Mouse (Mus musculus) spleen, adult 2 months (tissue): ENCODE results near the gene Zfp94. TPM values are rescaled to one million over a fixed set of nuclear protein-coding genes. Genes with fewer than 3 reads are reported as not detected.

Experiments
- DNase-seq, 2 experiments: peaks; one replicate each; pipeline versions ENCODE4 v3.0.0 to v3.0.0-alpha.2; 2012 to 2021; ENCODE audit warnings: low spot score in 2 of 2, low read depth in 1 of 2
- H3K27ac ChIP-seq: fragments of 200-500 bp; 2 replicates; pipeline ENCODE4 v1.5.1; 2012; ENCODE audit warnings: low read length, inconsistent platforms; ENCODE audit not compliant: insufficient read depth
- H3K27me3 ChIP-seq: fragments of 200-500 bp; 2 replicates; pipeline ENCODE4 v1.6.1; 2012; ENCODE audit warnings: mild to moderate bottlenecking, moderate library complexity, low read length, inconsistent platforms; ENCODE audit not compliant: control insufficient read depth, insufficient read depth
- H3K36me3 ChIP-seq: fragments of 200-500 bp; 2 replicates; pipeline ENCODE4 v1.6.1; 2012; ENCODE audit warnings: mild to moderate bottlenecking, low read length, inconsistent platforms; ENCODE audit not compliant: control insufficient read depth, insufficient read depth
- H3K4me1 ChIP-seq: fragments of 200-500 bp; 2 replicates; pipeline ENCODE4 v1.6.1; 2011; ENCODE audit warnings: inconsistent platforms; ENCODE audit not compliant: control insufficient read depth, insufficient read depth, insufficient read length
- H3K4me3 ChIP-seq: fragments of 200-500 bp; 2 replicates; pipeline ENCODE4 v1.5.1; 2011; ENCODE audit warnings: mild to moderate bottlenecking, inconsistent platforms; ENCODE audit not compliant: insufficient read depth, insufficient read length; ENCODE audit errors: extremely low read depth
- CTCF ChIP-seq: fragments of 200-500 bp; IDR thresholded peaks from 2 replicates; pipeline ENCODE4 v1.5.1; 2011; ENCODE audit warnings: mild to moderate bottlenecking, inconsistent platforms; ENCODE audit not compliant: insufficient read depth, insufficient read length, insufficient replicate concordance; ENCODE audit errors: extremely low read depth
- POLR2A ChIP-seq: fragments of 200-500 bp; IDR thresholded peaks from 2 replicates; pipeline ENCODE4 v1.6.1; 2011; ENCODE audit warnings: low read depth, low read length, inconsistent platforms
- whole genome bisulfite sequencing: fragments of 180-500 bp; shearing (Covaris S2); methylation state at CpG from one replicate; pipeline ENCODE4 v1.1.7; 2018; 5-methylcytosine and 5-hydroxymethylcytosine counted together
- polyA plus RNA-seq: library from polyadenylated mRNA; depleted of rRNA; stranded (reverse); fragments of >200 nt; gene quantifications from 2 replicates; pipeline ENCODE4 v1.2.3, GENCODE M21; 2012

Zfp94 gene
- polyA plus RNA-seq, 1 experiment = 6.5 TPM

GRCm38 (mm10) chr7:24318942-24319341, 2.5 kb upstream of the Zfp94 start:
- Histone ChIP-seq H3K4me1 (peaks cover 10% of the 10 kb centered on the region; the same call in 1 of the 2 replicates), H3K27me3 (no peaks in the 10 kb centered on the region), H3K36me3 (no peaks in the 10 kb centered on the region), H3K27ac (peak overlapping the region; percentile 6; the same call in 1 of the 2 replicates), H3K4me3 (no peak overlapping the region)
- TF ChIP-seq POLR2A = no peak
- TF ChIP-seq CTCF = no peak
- WGBS = 18% methylated on average over 6 of the region's 6 CpGs
- no peak for DNase-seq

DNA sequence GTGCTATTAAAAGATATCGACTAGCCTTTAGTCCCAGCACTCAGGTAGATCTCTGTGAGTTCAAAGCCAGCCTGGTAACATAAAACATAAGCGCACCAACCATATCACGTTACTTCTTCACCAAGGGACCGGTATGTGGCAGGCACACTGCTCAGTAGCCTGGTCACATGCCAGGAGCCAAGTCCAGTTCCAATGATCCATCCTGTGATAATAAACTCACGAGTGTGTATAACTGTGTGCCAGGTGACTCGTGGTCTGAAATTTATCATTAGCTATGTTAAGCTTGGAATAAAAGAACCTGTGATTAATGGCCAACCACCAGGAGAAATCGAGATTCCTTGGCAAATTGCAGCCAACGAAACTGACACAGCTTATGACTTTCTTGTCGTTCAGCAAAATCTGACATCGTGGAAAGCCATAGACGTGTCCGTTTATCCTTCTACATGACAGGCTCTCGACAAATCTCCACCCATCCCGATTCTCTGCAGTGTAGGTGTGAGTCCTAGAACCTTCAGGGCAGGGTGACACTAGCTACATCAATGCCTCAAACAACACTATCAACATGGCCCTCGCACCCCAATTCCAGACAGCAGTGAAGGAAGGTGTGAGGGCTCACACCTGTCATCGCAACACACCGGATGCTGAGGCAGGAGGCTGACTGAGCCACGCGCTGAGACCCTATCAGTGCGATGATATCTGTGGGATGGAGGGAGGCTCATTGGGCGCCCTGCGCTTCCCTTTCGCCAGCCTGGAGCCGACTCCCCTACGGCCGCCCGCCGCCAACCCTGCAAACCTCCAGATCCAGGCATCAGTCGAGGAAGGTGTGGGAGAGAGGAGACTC, 520 bp downstream of the Zfp94 start:
- Histone ChIP-seq H3K36me3 (peaks cover 7% of the 10 kb centered on the region), H3K27me3 (no peaks in the 10 kb centered on the region), H3K4me1 (peaks cover 10% of the 10 kb centered on the region; the same call in 1 of the 2 replicates), H3K27ac (peak overlapping the region; percentile 53), H3K4me3 (peak overlapping the region; percentile 73)
- 32% methylated on average over 29 of the region's 29 CpGs for WGBS
- TF ChIP-seq CTCF (no peak), POLR2A (no peak)
- no peak for DNase-seq

DNA sequence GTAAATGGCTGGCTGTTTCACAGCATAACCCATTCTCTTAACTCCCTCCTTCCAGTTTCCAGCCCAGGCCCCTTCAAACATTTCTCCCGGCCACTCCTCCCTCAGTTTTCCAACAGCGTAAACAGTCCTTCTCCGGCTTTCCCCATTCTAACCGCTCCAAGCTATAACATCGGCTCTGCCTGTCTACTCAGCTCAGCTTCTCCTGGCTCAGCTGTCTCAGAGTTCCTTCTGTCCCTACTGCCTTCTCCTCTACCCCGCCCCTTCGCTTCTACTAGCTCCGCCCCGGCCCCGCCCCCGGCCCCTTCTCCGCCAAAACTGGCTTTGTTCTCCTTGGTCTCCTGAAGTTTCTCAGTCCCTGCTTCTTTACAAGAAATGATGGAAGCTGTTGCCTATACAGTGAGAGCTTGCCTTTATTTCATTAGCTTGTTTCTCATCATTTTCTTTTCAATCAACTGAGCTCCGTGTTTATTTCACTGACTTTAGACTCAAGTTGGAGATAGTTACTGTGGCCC, 15.6 kb downstream of the Zfp94 start, which contains the start of gene Zfp61:
TSS of gene Zfp61 (minus strand) at position 462 of the 512 bp plus-strand sequence.
- DNase-seq = no peak
- no peak for TF ChIP-seq CTCF
- no peak for TF ChIP-seq POLR2A
- H3K27me3 ChIP-seq = no peaks in the 10 kb centered on the region
- 10% methylated on average over 13 of the region's 13 CpGs for WGBS
- 0 out of 2 replicates have a peak within 1 kb of the TSS, but pooled peaks have one; percentile 3 for H3K27ac ChIP-seq
- no peak within 1 kb of the TSS; the same call in 1 of the 2 replicates for H3K4me3 ChIP-seq
- H3K4me1 ChIP-seq = 0 out of 2 replicates have a peak, but pooled peaks cover 4% of the 10 kb centered on the region
- H3K36me3 ChIP-seq = peaks cover 7% of the 10 kb centered on the region

DNA sequence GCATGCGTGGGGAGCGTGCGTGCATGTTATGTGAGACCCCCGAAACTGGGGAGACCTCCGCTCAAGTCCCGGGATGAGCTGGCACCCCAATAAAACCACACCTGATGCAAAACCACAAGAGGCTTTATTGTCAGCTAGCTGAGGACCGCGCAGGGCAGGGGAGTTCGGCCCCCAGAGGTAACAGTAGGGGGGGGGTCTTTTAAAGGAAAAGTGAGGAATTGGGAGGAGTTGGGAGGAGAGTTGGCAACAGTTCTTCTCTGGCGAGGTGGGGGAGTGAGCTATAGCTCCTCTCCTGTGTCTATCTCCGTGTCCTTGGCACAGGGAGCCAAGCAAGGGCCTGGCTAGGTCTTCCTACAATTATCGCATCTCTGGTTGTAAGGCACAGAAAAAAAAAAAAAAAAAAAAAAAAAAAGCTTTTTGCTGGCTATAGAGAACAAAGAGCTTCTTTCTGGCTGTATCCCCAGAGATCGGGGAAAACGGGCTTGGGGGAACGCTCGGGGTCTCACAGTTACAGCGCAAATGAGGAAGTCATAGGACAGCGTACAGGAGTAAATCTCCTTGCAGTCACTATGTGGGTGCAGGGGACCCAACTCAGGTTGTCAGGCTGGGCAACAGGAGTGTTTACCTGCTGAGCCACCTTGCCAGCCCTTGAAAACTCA, 16.5 kb downstream of the Zfp94 start:
- Histone ChIP-seq H3K36me3 (peaks cover 7% of the 10 kb centered on the region), H3K4me3 (peak overlapping the region; percentile 19; the same call in 1 of the 2 replicates), H3K4me1 (0 out of 2 replicates have a peak, but pooled peaks cover 4% of the 10 kb centered on the region), H3K27ac (no peak overlapping the region), H3K27me3 (no peaks in the 10 kb centered on the region)
- WGBS = 2% methylated on average over 18 of the region's 18 CpGs
- TF ChIP-seq POLR2A = no peak
- no peak for TF ChIP-seq CTCF
- DNase-seq = no peak

DNA sequence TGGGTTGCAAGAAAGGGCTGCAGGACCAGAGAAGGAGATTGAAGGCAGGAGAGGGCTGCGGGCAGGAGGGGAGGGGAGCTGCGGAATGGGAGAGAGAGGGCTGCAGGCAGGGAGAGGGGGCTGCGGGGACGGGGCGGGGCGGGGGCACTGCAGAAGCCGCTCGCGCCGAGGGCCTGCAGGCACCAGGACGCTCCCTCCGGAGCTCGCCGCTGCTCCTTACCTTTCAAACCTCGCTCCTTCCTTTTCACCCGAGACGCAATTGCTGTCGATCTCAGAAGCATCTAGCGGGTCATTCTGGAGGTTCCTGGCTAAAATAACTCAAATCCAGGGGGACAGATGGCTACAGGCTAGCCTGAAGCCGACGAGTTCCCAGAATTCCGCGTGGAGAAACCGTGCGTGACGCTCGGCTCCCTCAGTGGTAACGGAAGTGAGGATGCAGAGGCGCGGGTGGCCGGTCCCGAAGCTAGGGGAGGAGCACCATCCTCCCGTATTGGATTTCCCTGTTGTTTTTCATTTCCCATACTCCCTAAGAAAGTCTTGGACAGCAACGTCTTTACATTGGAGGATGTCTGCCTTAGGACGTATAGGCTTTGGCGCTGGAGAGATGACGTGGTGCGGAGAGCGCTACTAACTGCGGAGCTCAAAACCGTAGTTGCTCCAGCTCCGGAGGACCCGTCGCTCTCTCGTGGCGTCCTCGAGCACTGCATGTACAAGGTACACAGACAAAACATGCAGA, 17.3 kb downstream of the Zfp94 start:
- peak; percentile 54 to 63 for DNase-seq
- Histone ChIP-seq H3K4me3 (peak overlapping the region; percentile 80), H3K36me3 (peaks cover 10% of the 10 kb centered on the region), H3K27me3 (no peaks in the 10 kb centered on the region), H3K4me1 (0 out of 2 replicates have a peak, but pooled peaks cover 4% of the 10 kb centered on the region), H3K27ac (no peak overlapping the region)
- WGBS = under 1% methylated on average over 46 of the region's 47 CpGs
- no peak for TF ChIP-seq POLR2A
- peak; percentile 28; the same call in 1 of the 2 replicates for TF ChIP-seq CTCF

DNA sequence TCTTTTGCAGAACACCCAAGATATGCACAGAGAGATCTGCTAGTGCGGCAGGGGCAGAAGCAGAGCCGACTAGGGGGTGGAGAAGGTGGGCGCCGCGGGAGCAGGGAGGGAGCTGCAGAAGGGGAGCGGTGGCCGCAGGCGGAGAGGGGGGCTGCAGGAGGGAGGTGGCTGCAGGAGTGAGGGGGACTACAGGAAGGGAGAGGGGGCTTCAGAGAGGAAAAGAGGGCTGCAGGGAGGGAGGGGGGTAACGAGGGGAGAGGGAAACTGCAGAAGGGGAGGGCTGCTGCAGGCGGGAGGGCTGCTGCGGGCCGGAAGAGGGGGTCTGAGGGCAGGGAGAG, 17.9 kb downstream of the Zfp94 start:
- DNase-seq = no peak
- H3K4me1 ChIP-seq = 0 out of 2 replicates have a peak, but pooled peaks cover 4% of the 10 kb centered on the region
- H3K4me3 ChIP-seq = peak overlapping the region; percentile 80
- H3K27ac ChIP-seq = no peak overlapping the region
- TF ChIP-seq POLR2A = no peak
- TF ChIP-seq CTCF = no peak
- H3K36me3 ChIP-seq = peaks cover 13% of the 10 kb centered on the region
- whole genome bisulfite sequencing = 5% methylated on average over 12 of the region's 12 CpGs
- H3K27me3 ChIP-seq = no peaks in the 10 kb centered on the region
